32 mouse cellular contexts compared by ENCODE assay signal in the genomic region with DNA sequence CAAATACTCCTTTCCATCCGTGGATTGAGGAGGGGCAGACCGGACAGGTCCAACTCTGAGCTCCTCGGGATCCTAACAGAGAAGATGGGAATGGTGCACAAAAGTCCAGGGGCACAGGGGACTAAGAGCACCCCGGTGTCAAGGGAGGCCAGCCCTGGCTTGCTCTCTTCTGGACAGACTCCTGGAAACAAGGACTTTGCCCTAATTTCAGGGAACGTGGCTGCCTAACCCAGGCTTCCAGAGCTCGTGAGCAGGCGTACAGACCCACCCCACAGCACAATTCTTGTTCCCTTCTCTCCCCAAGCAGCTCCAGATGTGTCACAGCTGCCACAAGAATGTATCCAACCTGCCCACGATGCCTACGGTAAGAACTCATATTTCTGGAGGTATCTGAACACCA. TPM values are rescaled to one million over a fixed set of nuclear protein-coding genes. Genes with fewer than 3 reads are reported as not detected.
DNase-seq lines count a peak whose midpoint lies in the region; ATAC-seq lines count a peak whose summit lies in the region.
"Had no signal": no experiment of that assay in that cellular context is flagged by ENCODE, and none has a peak within 500 bp of the region (broad histone marks: within the 10 kb centered on the region; RNA-seq: fewer than 3 reads in every experiment).

No protein-coding gene starts in this region.

- H3K27me3 ChIP-seq in heart, embryonic 10.5 days (ENCODE audit: insufficient read depth, poor library complexity, severe bottlenecking): peaks cover 39% of the 10 kb centered on the region; the same call in 1 of the 2 replicates
- H3K27me3 ChIP-seq in kidney, embryonic 15.5 days: peaks cover 15% of the 10 kb centered on the region
- H3K27me3 ChIP-seq in neural tube, embryonic 13.5 days: no peaks in the 10 kb centered on the region
- H3K27me3 ChIP-seq in neural tube, embryonic 15.5 days (replicated peaks): no peaks in the 10 kb centered on the region
- H3K27me3 ChIP-seq: CH12.LX; hindbrain, embryonic 15.5 days had no signal

- no peak overlapping the region for H3K9ac ChIP-seq in kidney, embryonic 15.5 days
- no peak overlapping the region for H3K9ac ChIP-seq in neural tube, embryonic 13.5 days
- no peak overlapping the region for H3K9ac ChIP-seq in neural tube, embryonic 15.5 days (replicated peaks)
- H3K9ac ChIP-seq: forebrain, embryonic 13.5 days; hindbrain, embryonic 15.5 days had no signal

- H3K27ac ChIP-seq in heart, embryonic 10.5 days: 0 out of 2 replicates have a peak overlapping the region, but pooled peaks have one; percentile 16
- H3K27ac ChIP-seq in kidney, embryonic 15.5 days: no peak overlapping the region
- 0 out of 2 replicates have a peak overlapping the region, but pooled peaks have one; percentile 6 for H3K27ac ChIP-seq in neural tube, embryonic 13.5 days (replicated peaks)
- no peak overlapping the region for H3K27ac ChIP-seq in neural tube, embryonic 15.5 days (replicated peaks)
- H3K27ac ChIP-seq: forebrain, embryonic 13.5 days; heart, adult 2 months; hindbrain, embryonic 15.5 days had no signal

- peaks cover 9% of the 10 kb centered on the region; the same call in 1 of the 2 replicates for H3K36me3 ChIP-seq in heart, embryonic 10.5 days
- no peaks in the 10 kb centered on the region for H3K36me3 ChIP-seq in kidney, embryonic 15.5 days
- peaks cover 31% of the 10 kb centered on the region for H3K36me3 ChIP-seq in neural tube, embryonic 13.5 days
- H3K36me3 ChIP-seq in neural tube, embryonic 15.5 days: peaks cover 13% of the 10 kb centered on the region
- H3K36me3 ChIP-seq: forebrain, embryonic 10.5 days; hindbrain, embryonic 10.5 days had no signal

- peaks cover 24% of the 10 kb centered on the region for H3K4me1 ChIP-seq in heart, embryonic 10.5 days
- H3K4me1 ChIP-seq in kidney, embryonic 15.5 days: peaks cover 13% of the 10 kb centered on the region
- no peaks in the 10 kb centered on the region for H3K4me1 ChIP-seq in neural tube, embryonic 13.5 days (replicated peaks)
- 0 out of 2 replicates have a peak, but pooled peaks cover 3% of the 10 kb centered on the region for H3K4me1 ChIP-seq in neural tube, embryonic 15.5 days

- ATAC-seq in kidney, embryonic 15.5 days (replicated peaks; ENCODE audit: low FRiP score): no peak
- ATAC-seq in neural tube, embryonic 13.5 days (ENCODE audit: low read depth): no peak
- no peak for ATAC-seq in neural tube, embryonic 15.5 days (ENCODE audit: low FRiP score)
- ATAC-seq: forebrain, embryonic 13.5 days; forebrain, embryonic 16.5 days; Patski had no signal

- intact Hi-C loops in heart, postnatal 10 days (cut with DNase I): no loop called here

- WGBS in heart, embryonic 10.5 days: 87% methylated on average over 9 of the region's 9 CpGs
- WGBS in kidney, embryonic 15.5 days: 84% methylated on average over 9 of the region's 9 CpGs
- 88% methylated on average over 9 of the region's 9 CpGs for WGBS in neural tube, embryonic 13.5 days
- 79% methylated on average over 9 of the region's 9 CpGs for WGBS in neural tube, embryonic 15.5 days

- no peak overlapping the region for H3K4me3 ChIP-seq in heart, embryonic 10.5 days
- H3K4me3 ChIP-seq in kidney, embryonic 15.5 days (replicated peaks): no peak overlapping the region
- H3K4me3 ChIP-seq in neural tube, embryonic 13.5 days: no peak overlapping the region
- H3K4me3 ChIP-seq in neural tube, embryonic 15.5 days (replicated peaks): no peak overlapping the region
- H3K4me3 ChIP-seq: forebrain, embryonic 10.5 days; forebrain, embryonic 13.5 days; heart, adult 2 months; hindbrain, embryonic 10.5 days; hindbrain, embryonic 15.5 days had no signal

- no peak for DNase-seq in heart, embryonic 10.5 days (ENCODE audit: low spot score)
- DNase-seq in heart, postnatal 10 days: no peak
- peak; percentile 32 for DNase-seq in kidney, adult 18-20 months
- DNase-seq in kidney, adult 9 months: peak; percentile 47
- no peak for DNase-seq in kidney, postnatal 4 days
- DNase-seq: adrenal gland, postnatal 10 days; adrenal gland, postnatal 36 days; B cell, adult 2 months; cerebellum, adult 18-20 months; cerebellum, adult 9-10 months; cerebellum, postnatal 14 days; gastrocnemius, postnatal 36 days; heart, adult 2 months; heart, postnatal 36 days had no signal

- no peaks in the 10 kb centered on the region for H3K9me3 ChIP-seq in heart, embryonic 10.5 days
- H3K9me3 ChIP-seq in kidney, embryonic 15.5 days (replicated peaks): no peaks in the 10 kb centered on the region
- no peaks in the 10 kb centered on the region for H3K9me3 ChIP-seq in neural tube, embryonic 13.5 days
- H3K9me3 ChIP-seq in neural tube, embryonic 15.5 days (replicated peaks): no peaks in the 10 kb centered on the region
- H3K9me3 ChIP-seq: forebrain, embryonic 10.5 days; forebrain, embryonic 13.5 days; G1E; hindbrain, embryonic 10.5 days; hindbrain, embryonic 15.5 days had no signal

- H3K4me2 ChIP-seq in kidney, embryonic 15.5 days: no peak overlapping the region
- no peak overlapping the region for H3K4me2 ChIP-seq in neural tube, embryonic 13.5 days
- no peak overlapping the region for H3K4me2 ChIP-seq in neural tube, embryonic 15.5 days
- H3K4me2 ChIP-seq: forebrain, embryonic 13.5 days; heart, embryonic 11.5 days; hindbrain, embryonic 15.5 days had no signal

RNA-seq across cellular contexts. Expression of a gene that starts 3.3 kb away (rescaled TPM):
- polyA plus RNA-seq in heart, embryonic 10.5 days (2016; fragmentation: Nextera tagmentation; extraction: Ambion mirVana): 0.19 TPM in 1 of 2 replicates, not detected in the other
- total RNA-seq in heart, postnatal 10 days (2021): not detected
- polyA plus RNA-seq in kidney, embryonic 15.5 days (2015; fragmentation: Nextera tagmentation; extraction: Ambion mirVana): 0.18 TPM in 1 of 2 replicates, not detected in the other
- polyA plus RNA-seq in neural tube, embryonic 13.5 days (2015; fragmentation: Nextera tagmentation; extraction: Ambion mirVana): not detected in 2 replicates
- 0.14 TPM in 1 of 2 replicates, not detected in the other for polyA plus RNA-seq in neural tube, embryonic 15.5 days (2015; fragmentation: Nextera tagmentation; extraction: Ambion mirVana)
- total RNA-seq: adrenal gland, adult 18-20 months; adrenal gland, postnatal 10 days; adrenal gland, postnatal 36 days; CH12.LX; gastrocnemius, postnatal 36 days; granulocyte monocyte progenitor cell, adult 5-6 weeks; heart, postnatal 36 days had no signal
- polyA plus RNA-seq: embryonic facial prominence, embryonic 11.5 days; forebrain, embryonic 10.5 days; forebrain, embryonic 13.5 days; forebrain, embryonic 16.5 days; frontal cortex, adult 2 months; G1E; heart, embryonic 11.5 days; heart, embryonic 14.5 days; heart, postnatal 0 days; hindbrain, embryonic 10.5 days; hindbrain, embryonic 15.5 days had no signal

RNA-seq across cellular contexts. Expression of a gene that starts 14.4 kb away (rescaled TPM):
- 52.9 and 67.4 TPM in 2 replicates for polyA plus RNA-seq in heart, embryonic 10.5 days (2016; fragmentation: Nextera tagmentation; extraction: Ambion mirVana)
- 10 to 100 TPM; 54.7 to 57.4 TPM for total RNA-seq in heart, postnatal 10 days (2021)
- 51.8 and 54.8 TPM in 2 replicates for polyA plus RNA-seq in kidney, embryonic 15.5 days (2015; fragmentation: Nextera tagmentation; extraction: Ambion mirVana)
- polyA plus RNA-seq in neural tube, embryonic 13.5 days (2015; fragmentation: Nextera tagmentation; extraction: Ambion mirVana): 84.7 and 101 TPM in 2 replicates
- 103 and 113 TPM in 2 replicates for polyA plus RNA-seq in neural tube, embryonic 15.5 days (2015; fragmentation: Nextera tagmentation; extraction: Ambion mirVana)

RNA-seq across cellular contexts. Expression of a gene that starts 14.5 kb away (rescaled TPM):
- 8.1 and 11.9 TPM in 2 replicates for polyA plus RNA-seq in heart, embryonic 10.5 days (2016; fragmentation: Nextera tagmentation; extraction: Ambion mirVana)
- 1 to 10 TPM; 6.6 to 7.1 TPM for total RNA-seq in heart, postnatal 10 days (2021)
- polyA plus RNA-seq in kidney, embryonic 15.5 days (2015; fragmentation: Nextera tagmentation; extraction: Ambion mirVana): 14.0 and 16.0 TPM in 2 replicates
- polyA plus RNA-seq in neural tube, embryonic 13.5 days (2015; fragmentation: Nextera tagmentation; extraction: Ambion mirVana): 5.5 and 6.5 TPM in 2 replicates
- 6.7 and 9.5 TPM in 2 replicates for polyA plus RNA-seq in neural tube, embryonic 15.5 days (2015; fragmentation: Nextera tagmentation; extraction: Ambion mirVana)

RNA-seq across cellular contexts. Expression of a gene that starts 49.1 kb away (rescaled TPM):
- polyA plus RNA-seq in heart, embryonic 10.5 days (2016; fragmentation: Nextera tagmentation; extraction: Ambion mirVana): 318 and 361 TPM in 2 replicates
- 10 to 100 TPM; 37.9 to 41.8 TPM for total RNA-seq in heart, postnatal 10 days (2021)
- polyA plus RNA-seq in kidney, embryonic 15.5 days (2015; fragmentation: Nextera tagmentation; extraction: Ambion mirVana): 333 and 353 TPM in 2 replicates
- polyA plus RNA-seq in neural tube, embryonic 13.5 days (2015; fragmentation: Nextera tagmentation; extraction: Ambion mirVana): 133 and 161 TPM in 2 replicates
- 189 and 207 TPM in 2 replicates for polyA plus RNA-seq in neural tube, embryonic 15.5 days (2015; fragmentation: Nextera tagmentation; extraction: Ambion mirVana)

RNA-seq across cellular contexts. Expression of a gene that starts 58.0 kb away (rescaled TPM):
- 47.6 TPM in 2 replicates for polyA plus RNA-seq in heart, embryonic 10.5 days (2016; fragmentation: Nextera tagmentation; extraction: Ambion mirVana)
- total RNA-seq in heart, postnatal 10 days (2021): 10 to 100 TPM in 1 of 2 experiments, 1 to 10 TPM in 1; 9.7 to 14.0 TPM
- 40.8 and 50.4 TPM in 2 replicates for polyA plus RNA-seq in kidney, embryonic 15.5 days (2015; fragmentation: Nextera tagmentation; extraction: Ambion mirVana)
- polyA plus RNA-seq in neural tube, embryonic 13.5 days (2015; fragmentation: Nextera tagmentation; extraction: Ambion mirVana): 7.3 and 9.2 TPM in 2 replicates
- polyA plus RNA-seq in neural tube, embryonic 15.5 days (2015; fragmentation: Nextera tagmentation; extraction: Ambion mirVana): 6.8 and 15.4 TPM in 2 replicates

Comparison
In these comparisons a context has a peak if more than half of its experiments do, and no peak if none do; other contexts are left out.
1. DNase-seq: peak in kidney, adult 18-20 months (single experiment) and kidney, adult 9 months (single experiment); none in heart, embryonic 10.5 days (single experiment), heart, postnatal 10 days (0 of 2) and kidney, postnatal 4 days (0 of 2).
2. H3K27ac ChIP-seq: peak in heart, embryonic 10.5 days (single experiment) and neural tube, embryonic 13.5 days (single experiment); none in kidney, embryonic 15.5 days (single experiment) and neural tube, embryonic 15.5 days (single experiment).